Mouse (Mus musculus) heart, adult 18-20 months (tissue): ENCODE measurements around the gene Ccl25. TPM values are rescaled to one million over a fixed set of nuclear protein-coding genes. Genes with fewer than 3 reads are reported as not detected.

Experiments used
- DNase-seq, 2 experiments: peaks; one replicate each; pipeline ENCODE4 v3.0.0; 2021 to 2022; ENCODE audit warnings: mixed read lengths in 1 of 2
- long read RNA-seq, 2 experiments: library from polyadenylated mRNA; stranded (forward); transcript quantifications; one replicate each; pipeline ENCODE4 v2.0.0; 2021
- total RNA-seq, 2 experiments: library from RNA; stranded (reverse); gene quantifications; 2 replicates each; pipeline ENCODE4 v1.2.3; 2021

Ccl25 gene
- total RNA-seq, result 1 to 10 TPM; 2.7 to 3.1 TPM
- long read RNA-seq, experiment 1, partial matches to known transcripts, result 1 of 3 reads
- long read RNA-seq, experiment 1, other reads (novel, unspliced or antisense), result 2 of 3 reads
- long read RNA-seq, experiment 2, partial matches to known transcripts, result 0 of 5 reads
- long read RNA-seq, experiment 2, other reads (novel, unspliced or antisense), result 4 of 5 reads

DNA sequence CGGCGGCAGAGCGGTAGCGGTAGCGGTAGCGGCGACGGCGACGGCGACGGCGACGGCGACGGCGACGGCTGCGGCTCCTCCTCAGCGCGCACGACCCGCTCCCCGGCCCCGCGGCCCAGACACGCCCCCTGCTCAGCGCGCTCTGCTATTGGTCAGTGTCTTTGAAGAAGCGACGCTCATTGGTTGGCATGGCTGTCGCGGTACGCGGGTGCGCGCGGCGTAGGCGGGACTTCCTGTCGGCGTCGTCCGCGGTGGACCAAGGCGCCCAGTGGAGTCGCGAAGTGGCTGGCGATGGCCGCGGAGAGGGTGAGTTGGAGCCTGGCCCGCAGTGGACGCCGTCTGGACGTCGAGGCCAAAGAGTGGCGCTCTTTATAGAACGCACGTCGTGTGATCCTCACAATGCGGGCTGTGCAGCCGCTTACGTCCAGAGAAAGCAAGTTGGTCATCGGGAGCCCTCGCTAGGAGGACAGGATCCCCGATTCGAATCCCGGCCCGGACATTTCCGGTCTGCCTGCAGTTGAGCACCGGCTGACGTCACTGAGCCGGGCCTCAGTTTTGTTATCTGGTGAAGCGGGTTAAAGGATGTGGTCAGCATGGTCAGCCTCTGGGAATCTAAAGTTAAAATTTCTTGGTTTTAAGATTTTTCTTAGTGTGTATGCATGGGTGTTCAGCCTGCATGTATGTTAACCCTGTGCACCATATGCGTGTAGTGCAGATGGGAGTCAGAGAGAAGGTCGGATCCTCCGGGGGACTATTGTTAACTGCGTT is at the start of gene Ccl25, which contains the start of gene Elavl1:
TSS of gene Ccl25 (plus strand) at position 228 of the 768 bp plus-strand sequence.
TSS of gene Elavl1 (minus strand) at position 431 of the 768 bp plus-strand sequence.
- DNase-seq, result peak; percentile 98 to 99

DNA sequence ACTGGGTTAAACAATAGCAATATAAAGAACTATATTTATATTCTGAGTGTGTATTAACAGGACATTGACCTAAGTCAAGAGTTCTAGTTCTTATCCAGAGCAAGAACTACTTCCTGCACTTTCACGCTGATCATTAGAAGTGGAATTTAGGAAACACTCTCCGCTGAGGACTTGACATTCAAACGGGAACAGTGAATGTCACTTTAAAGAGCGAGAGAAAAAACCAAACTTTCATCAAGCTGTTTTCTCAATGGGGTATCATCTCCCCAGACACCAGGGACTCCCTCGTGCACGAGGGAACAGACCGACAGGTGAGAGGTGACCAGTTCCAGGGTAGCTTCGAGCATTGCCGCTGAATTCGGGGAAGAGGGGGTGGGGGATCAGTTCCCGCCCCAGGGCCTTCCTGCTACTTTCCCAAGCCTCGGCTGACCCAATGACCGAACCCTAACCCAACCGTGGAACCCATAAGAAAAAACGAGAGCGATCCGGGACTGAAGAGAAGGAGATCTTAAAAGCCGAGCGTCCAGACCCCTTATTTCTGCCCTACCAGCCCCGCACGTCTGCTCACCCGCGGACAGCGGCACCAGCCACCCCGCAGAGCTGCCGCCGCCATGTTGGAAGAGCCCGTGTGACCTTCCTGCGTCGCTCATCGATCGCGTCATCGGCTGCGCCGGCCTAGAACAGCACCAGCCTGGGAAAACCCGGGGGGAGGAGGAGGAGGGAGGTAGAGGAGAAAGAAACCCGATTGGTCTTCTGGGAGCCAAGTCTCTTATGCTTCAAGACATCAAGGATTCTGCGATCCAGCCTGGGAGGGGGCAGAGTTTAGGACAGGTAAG is 49.5 kb upstream of the Ccl25 start, which contains the start of gene Timm44:
TSS of gene Timm44 (minus strand) at position 639 of the 836 bp plus-strand sequence.
- peak; percentile 97 for DNase-seq

DNA sequence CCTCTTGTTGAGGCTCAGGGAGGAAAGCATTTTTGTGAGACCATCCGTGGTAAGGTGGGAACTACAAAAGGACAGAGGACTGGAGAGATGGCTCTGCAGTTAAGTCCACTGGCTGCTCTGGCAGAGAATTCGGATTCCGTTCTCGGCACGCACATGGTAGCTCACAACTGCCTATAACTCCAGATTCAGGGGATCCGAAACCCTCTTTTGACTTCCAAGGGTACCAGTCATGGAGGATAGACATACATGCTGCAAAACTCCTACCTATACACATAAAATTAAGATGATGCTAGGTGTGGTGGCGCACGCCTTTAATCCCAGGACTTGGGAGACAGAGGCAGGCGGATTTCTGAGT is 48.9 kb upstream of the Ccl25 start:
- no peak for DNase-seq

DNA sequence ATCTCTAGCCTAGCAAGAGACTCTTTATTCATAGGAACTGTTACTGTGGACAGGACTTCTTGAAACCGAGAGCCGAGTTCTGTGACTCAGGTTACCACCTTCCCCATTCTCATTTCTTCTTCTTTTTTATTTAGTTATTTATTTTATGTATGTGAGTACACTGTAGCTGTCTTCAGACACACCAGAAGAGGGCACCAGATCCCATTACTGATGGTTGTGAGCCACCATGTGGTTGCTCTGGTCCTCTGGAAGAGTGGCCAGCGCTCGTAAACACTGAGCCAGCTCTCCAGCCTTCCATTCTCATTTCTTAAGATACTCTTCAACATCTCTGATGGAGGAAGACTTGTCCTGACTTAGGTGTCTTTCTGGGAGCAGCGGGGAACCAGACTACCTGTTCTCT is 32.3 kb upstream of the Ccl25 start:
- no peak for DNase-seq

DNA sequence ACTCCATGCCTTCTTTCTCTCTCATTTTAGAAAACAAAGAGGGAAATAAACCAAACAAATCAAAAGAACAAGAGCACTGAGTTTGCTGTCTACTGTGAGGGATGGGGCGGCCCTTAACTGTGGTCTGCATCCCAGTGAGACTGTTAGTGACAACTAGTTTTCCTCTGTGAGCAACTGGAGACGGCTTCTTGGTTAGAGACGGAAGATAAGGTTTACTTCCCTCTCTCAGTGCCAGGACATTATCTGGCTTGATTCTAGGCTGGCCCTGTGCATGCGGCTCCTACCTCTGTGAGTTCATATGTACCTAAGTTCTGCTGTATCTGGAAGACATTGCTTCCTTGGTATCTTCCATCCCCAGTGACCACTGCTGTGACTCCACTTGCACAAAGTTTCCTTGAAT is 27.2 kb upstream of the Ccl25 start:
- no peak for DNase-seq

DNA sequence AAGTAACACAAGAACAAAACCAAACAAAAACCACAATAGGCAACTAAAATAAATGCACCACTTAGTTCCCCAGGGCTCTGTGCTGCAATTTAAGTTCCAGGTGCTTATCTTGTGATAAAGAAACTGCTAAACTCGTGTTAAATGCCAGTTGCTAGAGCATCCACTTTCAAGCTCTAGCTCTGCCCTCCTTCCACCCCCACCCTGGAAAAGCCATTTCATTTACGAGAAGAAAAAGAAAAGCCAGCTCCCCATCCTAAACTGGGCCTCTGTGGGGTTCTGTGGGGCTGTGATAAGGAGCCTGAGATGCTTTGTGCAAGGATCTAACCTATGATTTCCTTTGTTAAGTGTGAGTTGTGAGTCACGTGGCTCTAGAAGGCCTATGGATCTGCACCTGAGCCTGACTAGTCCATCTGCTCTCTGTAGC is 20.9 kb upstream of the Ccl25 start:
- DNase-seq, result no peak

DNA sequence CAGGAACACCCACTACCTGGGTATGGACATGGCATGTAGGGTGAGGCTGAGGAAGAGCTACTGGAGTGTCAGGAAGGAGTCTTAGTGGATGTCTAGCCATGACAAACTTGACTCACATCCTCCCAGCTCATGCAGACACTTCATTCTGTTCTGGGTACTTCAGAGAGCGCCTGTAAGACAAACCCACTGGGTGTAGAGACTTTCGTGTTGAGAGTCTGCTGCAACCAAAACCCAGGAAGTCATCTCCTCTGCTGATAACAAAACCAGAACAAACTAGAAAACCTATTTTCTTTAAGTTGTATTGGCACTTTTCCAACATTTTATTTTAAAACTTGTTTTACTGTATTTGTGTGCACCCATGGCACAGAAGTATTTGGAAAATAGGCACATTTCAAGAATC is 19.2 kb upstream of the Ccl25 start:
- no peak for DNase-seq

DNA sequence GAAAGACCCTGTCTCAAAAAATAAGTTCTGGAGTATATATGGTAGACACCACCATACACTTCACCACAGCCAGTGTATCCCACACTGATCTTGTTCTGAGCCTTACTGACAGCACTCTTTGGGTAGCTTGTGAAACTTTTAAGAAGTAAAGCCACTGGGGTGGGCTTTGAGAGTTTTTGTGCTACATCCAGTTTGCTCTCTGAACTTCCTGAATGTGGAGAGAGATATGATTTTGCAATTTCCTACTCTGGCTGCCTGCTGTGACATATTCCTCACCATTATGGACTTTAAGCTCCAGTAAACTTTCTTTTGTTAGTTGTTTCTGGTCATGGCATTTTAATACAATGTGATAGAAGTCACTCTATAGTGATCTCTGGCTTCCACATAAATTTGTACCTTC is 12.9 kb upstream of the Ccl25 start:
- DNase-seq, result no peak

DNA sequence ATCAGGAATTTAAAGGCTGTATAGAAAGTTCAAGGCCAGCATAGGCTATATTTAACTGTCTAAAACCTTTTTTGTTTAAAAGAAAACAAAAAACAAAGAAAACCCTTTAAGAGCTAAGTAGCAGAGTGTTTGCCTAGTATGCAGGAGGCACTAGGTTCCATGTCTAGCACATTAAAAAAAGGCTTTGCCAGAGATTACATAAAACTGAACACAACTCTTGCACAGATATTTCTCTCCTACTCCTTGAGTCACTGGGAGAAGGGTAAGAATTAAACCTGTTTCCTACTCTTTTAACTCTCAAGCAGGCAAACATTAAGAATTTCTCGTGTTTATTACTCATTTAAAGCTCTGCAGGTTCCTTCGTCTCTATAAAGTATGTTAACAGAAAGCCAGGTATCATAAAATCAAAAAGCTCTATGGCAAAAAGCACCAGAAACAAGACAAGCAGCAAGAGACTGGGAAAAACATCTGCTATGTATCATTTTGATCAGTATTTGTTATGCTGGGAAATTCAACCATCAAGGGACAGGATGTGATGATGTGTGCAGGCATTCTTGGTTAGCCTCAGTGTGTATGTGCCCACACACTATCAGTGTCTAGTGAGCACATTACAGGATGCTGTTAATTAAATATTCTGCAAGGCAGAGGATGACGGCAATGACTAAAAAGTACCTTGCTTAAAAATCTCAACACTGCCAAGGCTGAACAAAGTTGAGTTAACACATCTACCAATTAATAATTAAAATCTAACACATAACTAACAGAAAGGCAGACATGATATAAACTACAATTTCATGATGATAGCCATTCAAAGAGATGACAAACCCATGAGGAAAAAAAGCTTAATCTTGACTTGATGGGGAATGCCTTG is 11.5 kb upstream of the Ccl25 start:
- DNase-seq, result no peak

DNA sequence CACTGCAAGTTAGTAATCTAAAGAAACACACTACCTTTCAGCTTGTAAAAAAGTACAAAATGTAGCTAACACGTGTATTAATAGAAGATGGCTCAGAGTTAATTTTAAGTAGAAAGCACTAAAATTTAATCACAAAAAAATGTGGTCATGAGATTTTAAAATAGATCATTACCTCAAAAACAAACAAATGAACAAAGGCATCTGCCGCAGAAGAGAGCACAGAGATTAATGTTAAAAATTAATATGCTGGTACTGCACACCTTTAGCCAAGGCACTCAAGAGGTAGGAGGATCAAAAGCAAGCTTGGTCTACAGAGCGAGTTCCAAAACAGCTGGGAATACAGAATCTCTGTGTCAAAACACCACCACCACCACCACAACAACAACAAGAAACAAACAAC is 10.2 kb upstream of the Ccl25 start:
- no peak for DNase-seq

DNA sequence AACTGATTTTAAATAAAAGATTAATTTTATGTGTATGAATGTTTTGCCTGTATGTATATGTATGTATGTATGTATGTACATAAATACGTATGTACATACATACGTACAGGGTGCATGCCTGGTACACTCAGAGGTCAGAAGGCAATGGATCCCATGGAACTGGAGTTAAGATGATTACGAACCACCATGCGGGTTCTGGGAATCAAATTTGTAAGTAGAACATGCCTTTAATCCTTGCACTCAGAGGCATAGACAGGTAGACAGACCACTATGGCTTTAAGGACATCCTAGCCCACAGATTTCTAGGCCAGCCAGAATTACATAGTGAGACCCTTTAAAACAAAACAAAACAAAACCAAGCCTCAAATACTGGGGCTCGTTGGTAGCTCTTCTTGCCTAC is 6.9 kb upstream of the Ccl25 start:
- DNase-seq, result no peak

DNA sequence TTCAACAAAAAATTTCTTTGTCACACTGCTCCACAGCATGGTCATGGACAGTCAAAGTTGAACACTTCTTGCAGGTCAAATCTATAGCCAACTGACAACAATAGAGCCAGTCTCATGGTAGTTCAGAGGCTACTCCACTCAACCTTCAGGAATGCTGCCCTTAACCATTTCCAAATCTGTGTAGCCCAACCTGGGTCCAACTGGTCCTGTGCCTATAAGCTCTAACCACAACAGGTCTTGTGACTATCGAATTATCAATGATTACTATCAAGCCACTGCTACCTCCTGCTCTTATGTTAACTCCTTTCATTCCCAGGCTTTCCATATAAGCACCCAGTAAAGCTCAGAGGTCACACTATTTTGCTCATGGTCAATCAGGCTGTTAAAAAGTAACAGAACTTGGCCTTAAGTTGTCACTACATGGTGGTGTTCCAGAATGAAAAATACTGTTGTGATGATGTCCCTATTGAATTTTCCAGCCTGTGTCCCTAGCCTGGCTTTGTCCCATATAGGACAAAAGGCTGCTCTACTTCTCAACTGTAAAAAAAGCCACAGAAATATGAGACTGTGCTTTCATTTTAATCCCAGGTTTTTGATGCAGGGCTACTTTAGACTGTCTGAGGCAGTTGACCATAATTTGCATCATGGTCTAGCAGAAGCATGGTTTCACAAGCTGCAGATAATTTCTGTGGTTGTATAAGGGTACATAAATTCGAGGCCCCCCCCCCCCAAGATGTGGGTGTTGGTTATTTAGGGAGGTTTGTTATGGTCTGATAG is 6.0 kb upstream of the Ccl25 start:
- no peak for DNase-seq

DNA sequence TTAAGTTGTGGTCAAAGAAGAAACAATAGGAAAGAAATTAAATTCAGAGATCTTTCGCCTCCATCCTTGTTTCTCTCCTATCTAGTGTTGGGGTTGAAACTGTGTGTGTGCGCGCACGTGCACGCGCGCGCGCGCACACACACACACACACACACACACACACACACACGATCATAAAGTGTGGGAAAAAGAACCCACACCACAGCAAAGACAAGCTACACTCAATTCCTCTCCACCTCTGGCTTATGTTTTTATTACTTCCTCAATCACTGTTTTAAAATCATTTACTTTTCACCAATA is 5.5 kb upstream of the Ccl25 start:
- DNase-seq, result no peak

DNA sequence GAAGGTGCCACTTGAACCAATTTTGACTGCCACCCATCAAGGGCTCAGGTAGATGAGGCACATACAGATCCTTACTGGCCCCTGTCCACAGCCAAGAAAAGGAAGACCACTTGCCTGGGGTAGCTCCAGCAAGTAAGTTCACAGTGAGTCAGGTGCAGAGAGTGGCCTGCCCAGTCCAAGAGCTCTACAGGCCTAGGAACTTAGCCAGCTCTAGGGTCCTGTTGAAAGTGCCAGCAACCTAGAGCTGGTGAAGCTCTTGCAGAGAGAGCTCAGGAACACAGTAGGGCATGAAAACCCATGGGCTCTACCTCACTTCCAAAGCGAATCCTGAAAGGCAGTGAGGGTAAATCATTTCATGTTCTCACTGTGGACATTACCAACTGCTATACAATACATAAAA is 4.6 kb upstream of the Ccl25 start:
- no peak for DNase-seq

DNA sequence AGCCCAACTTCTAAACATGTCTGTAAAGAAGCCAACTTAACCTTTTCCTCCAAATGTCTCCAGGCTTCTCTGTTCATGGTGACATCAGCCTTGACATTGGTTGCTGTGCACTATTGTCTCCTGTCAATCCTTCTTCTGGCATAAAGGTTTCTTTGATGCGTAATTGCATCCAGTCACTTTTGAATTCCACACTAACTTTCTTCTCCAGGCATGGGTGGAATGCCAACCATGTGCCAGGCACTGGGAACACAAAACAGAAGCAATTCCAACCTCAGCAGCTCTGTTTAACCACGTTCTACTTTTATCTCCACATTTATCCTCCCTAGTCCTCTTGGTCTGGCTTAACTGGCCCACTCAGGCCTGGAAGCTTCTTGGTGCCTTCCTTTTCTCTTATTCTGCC is 4.0 kb upstream of the Ccl25 start:
- peak in 1 of 2 experiments; percentile 18 for DNase-seq

DNA sequence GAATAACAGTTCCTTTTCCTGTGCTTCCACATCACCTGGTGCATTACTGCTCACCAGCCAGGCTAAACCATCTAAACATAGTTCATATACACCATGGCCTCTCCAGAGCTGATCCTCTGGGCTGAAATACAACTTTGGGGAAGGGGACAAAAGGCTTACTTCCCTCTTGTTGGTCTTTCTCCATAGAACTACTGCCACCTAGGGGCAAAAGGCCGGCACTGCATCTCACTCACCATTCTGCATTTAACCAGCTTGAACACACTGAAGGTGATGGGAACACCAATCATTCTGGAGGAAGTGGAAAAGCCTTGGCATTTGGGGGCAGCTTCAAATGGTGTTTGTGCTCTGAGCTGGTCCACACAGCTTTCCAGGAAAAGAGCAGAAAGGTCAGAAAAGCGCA is 2.5 kb upstream of the Ccl25 start:
- peak; percentile 80 to 92 for DNase-seq

DNA sequence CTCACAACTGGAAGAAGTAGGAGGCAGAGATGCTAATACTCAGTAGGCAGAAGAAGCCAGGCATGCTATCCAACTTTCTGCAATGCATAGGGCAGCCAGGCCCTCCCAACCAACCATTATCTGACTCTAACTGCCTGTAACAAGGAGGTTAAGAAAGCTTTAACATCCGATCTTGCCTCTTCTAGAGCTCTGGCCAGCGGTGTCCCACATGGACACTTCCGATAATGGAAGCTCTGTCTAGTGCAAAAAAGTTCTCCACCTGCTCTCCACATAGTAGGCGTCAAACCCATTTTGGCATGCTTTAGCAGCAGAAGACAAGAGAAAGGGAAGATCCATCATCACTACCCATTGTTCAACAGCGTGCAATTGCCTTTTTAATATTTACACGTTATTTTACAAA is 1.1 kb upstream of the Ccl25 start:
- no peak for DNase-seq

DNA sequence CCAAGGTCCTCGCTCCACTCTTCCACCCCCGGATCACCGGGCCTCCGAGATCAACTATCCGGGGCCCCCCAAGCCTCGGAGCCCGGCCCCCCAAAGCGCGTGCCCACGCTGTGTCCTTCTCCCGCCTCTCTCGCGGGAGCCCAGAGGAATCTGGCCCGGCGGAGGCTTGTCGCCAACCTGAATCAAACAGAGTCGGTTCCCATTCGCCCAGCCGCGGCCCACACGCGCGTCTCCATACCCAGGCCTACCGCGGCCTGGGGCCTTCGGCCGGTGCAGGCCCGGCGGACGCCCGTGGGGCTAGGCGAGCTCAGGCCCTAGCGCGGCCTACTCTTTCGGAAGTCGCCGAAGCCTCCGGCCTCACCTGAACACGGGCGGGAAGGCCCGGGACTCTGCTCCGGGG is 485 bp upstream of the Ccl25 start:
- no peak for DNase-seq

DNA sequence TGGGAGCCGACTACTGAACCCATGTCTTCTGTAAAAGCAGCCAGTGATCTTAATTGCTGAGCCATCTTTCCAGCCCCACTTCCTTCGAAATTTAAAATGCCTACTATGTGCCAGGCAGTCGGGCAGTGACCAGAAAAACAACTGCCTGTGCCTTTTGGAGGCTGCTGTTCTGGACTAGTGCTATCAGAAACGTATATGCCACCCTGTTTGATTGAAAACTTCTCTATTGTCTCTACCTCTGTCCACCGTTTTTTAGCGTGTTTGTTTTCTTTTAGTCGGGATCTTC is 684 bp downstream of the Ccl25 start:
- DNase-seq, result peak in 1 of 2 experiments; percentile 10

DNA sequence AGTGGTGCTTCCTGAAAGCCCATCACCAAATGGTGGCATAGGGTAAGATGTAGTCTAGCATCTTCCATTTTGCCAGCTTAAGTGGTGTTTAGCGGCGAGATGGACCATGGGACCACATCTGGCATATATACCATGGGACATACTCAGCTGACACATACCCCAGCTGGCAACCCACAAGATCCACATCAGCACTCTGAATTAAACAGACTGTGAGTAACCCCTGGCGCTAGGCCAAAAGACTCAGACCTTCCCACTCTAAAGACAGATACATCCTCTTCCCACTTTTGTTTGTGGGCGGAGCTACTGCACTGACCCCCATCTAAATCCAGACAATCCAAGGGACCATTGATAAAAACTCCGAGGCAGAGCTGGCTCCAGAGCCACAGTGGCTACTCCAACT is 4.0 kb downstream of the Ccl25 start:
- DNase-seq, result no peak

DNA sequence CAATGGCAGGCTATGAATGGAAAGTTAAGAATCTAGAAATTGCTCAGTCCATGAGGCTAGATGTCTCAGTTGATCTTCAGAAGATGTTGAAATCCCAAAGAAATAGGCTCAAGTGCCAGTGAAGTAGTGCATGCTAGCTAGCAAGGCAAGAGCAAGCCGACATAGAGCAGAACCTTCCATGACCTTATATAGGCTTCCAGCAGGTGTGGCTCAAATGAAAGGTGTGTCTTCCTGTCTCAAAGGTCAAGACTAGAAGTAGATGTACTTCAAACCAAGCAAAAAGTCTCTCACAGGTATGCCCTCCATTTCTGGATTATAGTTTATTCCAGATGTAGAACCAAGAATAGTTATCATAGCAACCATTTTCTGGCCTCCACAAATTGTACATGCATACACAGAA is 9.0 kb downstream of the Ccl25 start:
- DNase-seq, result no peak

DNA sequence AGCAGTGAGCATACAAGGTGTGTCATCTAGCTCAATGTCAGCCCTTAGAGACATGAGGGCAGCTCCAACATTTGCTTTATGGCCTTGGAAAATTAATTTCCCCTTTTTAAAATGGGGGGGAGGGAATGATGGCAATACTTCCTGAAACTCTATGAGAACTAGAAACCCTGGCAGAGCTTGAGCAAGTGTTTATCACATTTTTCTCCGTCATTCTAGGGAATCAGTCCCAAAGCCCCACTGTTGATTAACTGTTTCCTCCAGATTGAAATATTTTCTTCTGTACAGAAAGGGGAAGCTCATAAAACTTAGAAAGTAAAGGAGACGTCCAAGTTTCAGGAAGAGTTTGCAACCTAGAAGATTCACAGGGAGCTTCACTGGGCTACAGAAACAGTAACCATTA is 10.7 kb downstream of the Ccl25 start:
- no peak for DNase-seq
